Mouse (Mus musculus) large intestine, adult 2 months (tissue): Measurements from ENCODE around the gene Tle4. TPM values are rescaled to one million over a fixed set of nuclear protein-coding genes. Genes with fewer than 3 reads are reported as not detected.

Experiments used
- DNase-seq: peaks from one replicate; pipeline ENCODE4 v3.0.0-alpha.2; 2012; ENCODE audit warnings: low read depth, low spot score
- WGBS: fragments of 180-500 bp; shearing (Covaris S2); methylation state at CpG from one replicate; pipeline ENCODE4 v1.1.7; 2018; 5-methylcytosine and 5-hydroxymethylcytosine counted together
- polyA plus RNA-seq: library from polyadenylated mRNA; depleted of rRNA; stranded (reverse); fragments of >200 nt; gene quantifications from 2 replicates; pipeline ENCODE4 v1.2.3, GENCODE M21; 2012

The Tle4 gene
- polyA plus RNA-seq, 1 experiment, result 17.4 TPM

DNA sequence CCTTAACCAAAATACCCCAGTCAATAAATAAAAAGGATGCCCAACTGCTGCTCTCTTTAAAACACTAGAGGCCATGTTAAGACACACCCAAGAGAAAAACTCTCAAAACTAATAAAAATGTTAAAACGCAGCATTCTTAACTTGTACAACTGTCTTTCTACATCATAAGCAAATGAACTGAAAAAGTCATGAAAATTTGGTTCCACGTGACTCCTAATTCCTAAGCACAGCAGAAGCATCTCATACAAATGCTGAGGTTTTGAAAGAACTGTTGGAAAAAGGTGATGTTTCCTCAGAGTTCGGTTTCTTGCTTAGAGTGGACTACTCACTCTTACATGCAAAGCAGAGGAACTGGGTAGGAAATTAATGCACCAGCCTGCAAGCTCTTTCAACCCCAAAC lies 3.3 kb downstream of the Tle4 start:
- WGBS, result 54% methylated on average over 3 of the region's 3 CpGs
- no peak for DNase-seq

- DNase-seq, result no peak
- WGBS, result 89% methylated on average over 10 of the region's 10 CpGs
These were observed 5.9 kb downstream of the Tle4 start for GRCm38 (mm10) chr19:14591809-14592535.

GRCm38 (mm10) chr19:14590154-14590553 lies 7.7 kb downstream of the Tle4 start:
- 93% methylated on average over 7 of the region's 7 CpGs for WGBS
- DNase-seq, result no peak

DNA sequence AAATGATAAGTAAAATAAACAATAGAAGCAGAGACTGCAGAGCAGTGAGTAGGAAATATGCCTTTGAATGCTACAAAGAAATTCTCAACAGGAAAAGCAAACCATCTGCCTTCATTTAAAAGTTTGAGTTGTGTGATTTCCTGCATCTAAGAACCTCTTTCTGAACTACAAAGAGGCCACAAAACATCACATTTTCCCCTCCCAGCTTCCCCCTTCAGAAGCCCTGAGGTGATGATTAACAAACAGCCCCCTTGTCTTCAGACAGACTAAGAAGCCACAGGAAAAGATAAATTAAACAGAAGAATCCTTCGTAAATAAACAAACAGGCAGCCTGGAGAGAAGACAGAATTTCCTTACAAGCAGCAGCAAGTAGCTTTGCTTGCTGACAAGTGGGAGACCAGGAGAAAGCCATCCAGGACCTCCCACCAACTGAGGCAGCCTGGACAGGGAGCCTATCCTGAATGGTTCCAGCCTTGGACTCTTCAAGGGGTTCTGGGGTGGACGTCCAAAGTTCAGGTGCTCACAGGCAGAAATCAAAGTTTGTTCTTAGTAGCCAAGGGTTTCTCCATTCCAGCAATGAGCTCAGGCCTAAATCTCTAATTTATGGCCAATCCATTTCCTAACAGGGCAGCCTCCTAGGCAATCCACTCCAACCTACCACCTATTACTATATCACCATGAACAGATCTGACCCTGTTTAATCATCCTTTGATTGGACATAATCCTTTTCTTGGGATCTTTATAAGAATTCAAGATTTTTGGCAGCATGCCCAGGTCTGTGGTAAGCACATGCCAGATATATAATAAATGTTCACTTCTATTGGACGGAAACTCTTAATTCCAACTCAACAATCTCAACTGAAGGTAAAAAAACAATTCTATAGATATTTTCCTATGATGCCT lies 9.4 kb downstream of the Tle4 start:
- DNase-seq, result no peak
- 46% methylated on average over 3 of the region's 3 CpGs for WGBS

- no peak for DNase-seq
- WGBS, result 64% methylated on average over 3 of the region's 3 CpGs
These were observed 11.7 kb downstream of the Tle4 start for GRCm38 (mm10) chr19:14586171-14586570.

- 68% methylated on average over 4 of the region's 4 CpGs for WGBS
These were observed 12.1 kb downstream of the Tle4 start for GRCm38 (mm10) chr19:14585731-14586130.

DNA sequence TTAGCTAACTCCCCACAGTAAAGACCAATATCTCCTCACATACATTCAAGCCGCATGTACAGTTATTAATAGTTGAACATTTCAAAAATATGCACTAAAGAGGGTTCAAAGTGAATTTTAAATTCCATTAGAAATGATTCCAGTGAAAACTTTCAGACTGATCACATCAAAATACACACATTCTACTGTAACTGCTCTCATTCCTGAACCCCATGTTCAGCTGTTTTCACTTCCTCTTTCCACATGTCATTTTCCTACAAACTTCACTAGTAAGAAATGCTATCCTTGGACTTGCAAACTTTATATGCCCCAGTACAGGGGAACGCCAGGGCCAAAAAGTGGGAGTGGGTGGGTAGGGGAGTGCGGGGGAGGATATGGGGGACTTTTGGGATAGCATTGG lies 12.6 kb downstream of the Tle4 start:
- DNase-seq, result no peak
- 94% methylated on average over 3 of the region's 3 CpGs for WGBS

More at GRCm38 (mm10) chr19:14585731-14586130, 12.1 kb downstream of the Tle4 start:
- no peak for DNase-seq

GRCm38 (mm10) chr19:14578698-14579097 lies 19.2 kb downstream of the Tle4 start:
- 79% methylated on average over 5 of the region's 5 CpGs for WGBS

DNA sequence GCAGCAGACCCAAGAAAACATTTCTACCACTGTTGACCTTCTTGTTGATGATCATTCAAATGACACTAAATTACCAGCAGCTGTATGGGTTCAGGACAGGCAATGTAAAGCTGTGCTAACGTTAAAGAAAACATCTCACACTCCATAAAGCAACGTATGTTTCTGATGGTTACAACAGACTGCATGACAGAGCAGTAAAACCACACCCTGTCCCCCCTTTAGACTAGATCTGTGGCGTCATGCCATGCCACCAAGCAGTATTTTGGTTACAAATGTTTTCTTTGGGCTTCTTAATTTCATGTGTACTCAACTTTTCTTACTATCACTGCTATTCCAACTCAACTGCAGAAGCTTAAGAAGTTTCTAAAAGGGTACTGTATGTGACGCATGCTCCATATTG lies 19.8 kb downstream of the Tle4 start:
- 46% methylated on average over 4 of the region's 4 CpGs for WGBS
- no peak for DNase-seq

More at GRCm38 (mm10) chr19:14578698-14579097, 19.2 kb downstream of the Tle4 start:
- DNase-seq, result no peak

GRCm38 (mm10) chr19:14576311-14576710 lies 21.5 kb downstream of the Tle4 start:
- no peak for DNase-seq

- DNase-seq, result no peak
These were observed 29.0 kb downstream of the Tle4 start for GRCm38 (mm10) chr19:14568879-14569278.

DNA sequence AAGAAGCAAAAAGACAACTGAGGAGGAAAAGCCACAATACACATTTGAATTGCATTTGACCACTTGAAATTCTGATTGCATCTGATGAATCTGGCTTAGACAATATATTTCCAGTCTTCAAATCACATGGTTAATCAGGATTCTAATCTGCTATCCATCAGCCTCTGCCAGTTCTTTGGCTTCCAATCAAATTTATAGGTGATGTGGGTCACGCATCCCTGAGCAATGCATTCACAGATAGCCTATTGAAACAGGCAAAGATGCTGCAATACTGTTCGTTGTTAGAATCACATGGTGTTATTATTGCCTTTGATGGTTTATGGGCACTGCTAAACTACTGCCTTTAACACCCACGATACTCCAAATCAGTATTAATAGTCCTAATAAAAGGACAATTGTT lies 30.8 kb downstream of the Tle4 start:
- DNase-seq, result no peak
- 71% methylated on average over 3 of the region's 3 CpGs for WGBS

DNA sequence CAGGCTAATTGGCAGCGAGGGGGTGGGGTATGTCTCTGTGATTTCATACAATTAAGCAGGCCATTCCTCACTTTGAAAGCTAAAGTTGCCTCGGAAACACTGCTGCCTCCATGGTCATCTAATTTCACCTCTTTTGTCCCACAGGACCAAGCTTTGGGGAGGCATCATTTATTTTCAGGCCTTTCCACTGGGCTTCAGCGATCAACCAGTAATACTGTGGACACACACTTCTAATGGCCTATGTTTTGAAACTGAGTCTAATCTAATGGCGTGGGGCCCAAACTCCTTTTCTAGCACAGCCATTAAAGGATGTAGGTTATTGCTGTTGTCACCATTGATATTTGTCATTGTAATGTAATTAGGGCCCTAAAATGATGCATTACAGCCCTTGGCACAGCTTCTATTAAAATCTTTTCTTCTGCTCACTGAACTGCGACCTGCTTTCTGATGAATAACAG lies 31.3 kb downstream of the Tle4 start:
- 73% methylated on average over 5 of the region's 5 CpGs for WGBS
- DNase-seq, result no peak

- 85% methylated on average over 4 of the region's 4 CpGs for WGBS
- DNase-seq, result no peak
These were observed 32.3 kb downstream of the Tle4 start for GRCm38 (mm10) chr19:14565424-14566069.

- WGBS, result 70% methylated on average over 4 of the region's 4 CpGs
- DNase-seq, result no peak
These were observed 34.4 kb downstream of the Tle4 start for GRCm38 (mm10) chr19:14563273-14563959.

DNA sequence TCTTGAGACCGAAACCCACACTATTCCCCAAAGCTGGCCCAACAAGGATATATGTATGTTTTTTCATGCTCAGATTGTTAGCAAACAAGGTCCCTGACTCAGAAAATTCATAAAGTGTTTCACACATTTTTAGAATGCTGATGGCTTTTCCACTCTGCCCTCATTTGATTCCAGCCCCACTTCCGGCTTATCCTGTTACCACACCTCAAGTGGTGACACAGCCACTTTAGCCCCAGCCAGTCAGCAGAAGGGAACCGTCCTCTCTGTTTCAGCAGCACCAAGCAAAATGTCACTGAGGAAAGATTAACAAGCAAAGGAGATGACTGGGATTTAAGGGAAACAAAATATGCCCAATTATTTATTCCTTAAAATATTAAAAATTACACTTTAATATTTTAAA lies 50.0 kb downstream of the Tle4 start:
- 79% methylated on average over 3 of the region's 3 CpGs for WGBS

GRCm38 (mm10) chr19:14547133-14547842 lies 50.6 kb downstream of the Tle4 start:
- 76% methylated on average over 8 of the region's 8 CpGs for WGBS
- peak; percentile 24 for DNase-seq

More for the DNA sequence above, 50.0 kb downstream of the Tle4 start:
- DNase-seq, result no peak

DNA sequence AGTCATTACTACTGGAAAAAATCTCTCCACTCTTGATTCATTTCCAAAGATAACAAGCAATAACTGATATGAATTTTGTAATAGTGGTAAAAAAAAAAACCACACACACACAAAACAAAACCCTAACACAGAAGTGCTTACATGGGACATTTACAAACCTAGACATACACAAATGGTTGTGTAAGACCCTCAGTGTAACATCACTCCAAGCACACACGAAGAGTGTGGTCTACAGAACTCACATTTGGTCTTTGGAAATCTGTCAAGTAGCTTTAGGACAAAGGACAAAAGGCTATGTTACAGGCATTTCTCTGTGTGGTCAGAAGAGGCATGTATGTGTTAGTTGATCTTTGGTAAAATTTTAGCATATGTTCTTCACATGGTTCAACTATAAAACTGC lies 52.4 kb downstream of the Tle4 start:
- no peak for DNase-seq
- WGBS, result 84% methylated on average over 1 of the region's 1 CpGs

- 81% methylated on average over 1 of the region's 1 CpGs for WGBS
- DNase-seq, result no peak
These were observed 54.5 kb downstream of the Tle4 start for GRCm38 (mm10) chr19:14543305-14543704.
